Mouse (Mus musculus) kidney, adult 2 months (tissue): ENCODE results near the gene Dnaaf5.

Experiments
- CTCF ChIP-seq: fragments of 200-500 bp; conservative IDR thresholded peaks from 2 replicates; pipeline ENCODE4 v1.5.1; 2011; ENCODE audit warnings: low read depth, mild to moderate bottlenecking, control low read depth, low read length, moderate library complexity, mixed read lengths; ENCODE audit not compliant: insufficient read depth, insufficient read length
- POLR2A ChIP-seq: fragments of 200-500 bp; IDR thresholded peaks from one replicate; pipeline ENCODE4 v1.6.1; 2011; ENCODE audit warnings: low read depth, low read length, control low read depth

DNA sequence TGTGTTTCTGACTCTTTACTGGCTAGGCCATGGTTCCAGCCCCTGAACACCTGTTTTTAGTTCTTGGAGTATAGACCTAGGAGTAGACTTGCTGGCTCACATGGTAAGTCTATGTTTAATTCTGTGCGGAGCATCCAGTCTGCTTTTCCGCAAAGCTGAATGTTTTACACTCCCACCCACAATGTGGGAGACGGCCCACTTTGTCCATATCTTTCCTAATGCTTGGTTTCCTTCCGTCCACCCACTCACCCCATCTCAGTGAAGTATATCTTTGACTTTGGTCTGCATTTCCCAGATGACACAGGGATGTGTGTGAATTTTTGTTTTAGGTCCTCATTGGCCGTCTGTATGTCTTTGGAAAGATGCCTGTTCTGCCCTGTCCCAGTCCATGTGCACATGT is 53.3 kb downstream of the Dnaaf5 start:
- TF ChIP-seq CTCF = no peak
- TF ChIP-seq POLR2A = no peak
